Mouse (Mus musculus): ENCODE measurements at regions not wholly inside any gene's neighbourhood (a gene's known extent, or its start where the extent isn't known, plus 50 kb on each side); places are given as distances from the start of the nearest gene placed in this dataset.

- TF ChIP-seq CTCF (IDR thresholded peaks at IDR 0.05; ENCODE audit: low read depth, low read length) (no peak), POLR2A (IDR thresholded peaks at IDR 0.05; ENCODE audit: borderline replicate concordance, low read depth, low read length) (no peak)
Measured at GRCm38 (mm10) chr14:97101090-97101675, 582.3 kb upstream of the Klhl1 start.

All from bone marrow macrophage, adult 2 months (primary cell).